Mouse (Mus musculus) embryonic facial prominence, embryonic 11.5 days (tissue): Measurements from ENCODE around the gene Smarcd1. TPM values are rescaled to one million over a fixed set of nuclear protein-coding genes. Genes with fewer than 3 reads are reported as not detected.

ENCODE experiments used
- ATAC-seq: fragments of 200-750 bp; cut with Nextera tagmentation; replicated peaks from 2 replicates; pipeline ENCODE4 v1.8.0; 2017; ENCODE audit warnings: low read depth; ENCODE audit not compliant: insufficient number of reproducible peaks, low FRiP score, low TSS enrichment
- DNase-seq: peaks from one replicate; pipeline ENCODE4 v3.0.0-alpha.2; 2015; ENCODE audit warnings: low spot score
- H3K27ac ChIP-seq: fragments of 300-500 bp; sonication (generic); replicated peaks from 2 replicates; pipeline ENCODE4 v1.5.1; 2014; ENCODE audit warnings: mild to moderate bottlenecking, low read depth, low read length, control low read depth
- H3K27me3 ChIP-seq: fragments of 300-500 bp; sonication (generic); 2 replicates; pipeline ENCODE4 v1.6.1; 2014; ENCODE audit warnings: mild to moderate bottlenecking, low read length, moderate library complexity, mixed read lengths; ENCODE audit not compliant: control insufficient read depth, insufficient read depth
- H3K36me3 ChIP-seq: fragments of 300-500 bp; sonication (generic); replicated peaks from 2 replicates; pipeline ENCODE4 v1.6.1; 2014; ENCODE audit warnings: low read depth, mild to moderate bottlenecking, low read length, moderate library complexity, mixed read lengths; ENCODE audit not compliant: control insufficient read depth, insufficient read depth
- H3K4me1 ChIP-seq: fragments of 300-500 bp; sonication (generic); 2 replicates; pipeline ENCODE4 v1.6.1; 2014; ENCODE audit warnings: low read length, mixed read lengths; ENCODE audit not compliant: control insufficient read depth, insufficient read depth
- H3K4me2 ChIP-seq: fragments of 300-500 bp; sonication (generic); 2 replicates; pipeline ENCODE4 v1.6.1; 2014; ENCODE audit warnings: low read depth, mild to moderate bottlenecking, control low read depth, low read length, moderate library complexity
- H3K4me3 ChIP-seq: fragments of 300-500 bp; sonication (generic); 2 replicates; pipeline ENCODE4 v1.5.1; 2014; ENCODE audit warnings: low read depth, low read length, control low read depth
- H3K9ac ChIP-seq: fragments of 300-500 bp; sonication (generic); replicated peaks from 2 replicates; pipeline ENCODE4 v1.6.1; 2014; ENCODE audit warnings: mild to moderate bottlenecking, control low read depth, low read length
- H3K9me3 ChIP-seq: fragments of 300-500 bp; sonication (generic); replicated peaks from 2 replicates; pipeline ENCODE4 v1.6.1; 2016; ENCODE audit warnings: mild to moderate bottlenecking, low read length, inconsistent platforms, mixed read lengths; ENCODE audit not compliant: control insufficient read depth
- WGBS: fragments of 180-500 bp; shearing (Covaris S2); extraction: QIAGEN DNeasy Blood & Tissue Kit; methylation state at CpG from one replicate; pipeline ENCODE4 v1.1.7; 2014; 5-methylcytosine and 5-hydroxymethylcytosine counted together
- polyA plus RNA-seq: library from polyadenylated mRNA; unstranded; fragments of >200 nt; fragmentation: Nextera tagmentation; extraction: Ambion mirVana; gene quantifications from 2 replicates; pipeline ENCODE4 v1.2.1, GENCODE M21; 2014

Smarcd1 gene
- polyA plus RNA-seq, 1 experiment from 2014 or later: 66.8 TPM

- Histone ChIP-seq H3K36me3 (no peaks in the 10 kb centered on the region; the same call in 1 of the 2 replicates), H3K4me2 (no peak overlapping the region), H3K4me3 (no peak overlapping the region), H3K4me1 (0 out of 2 replicates have a peak, but pooled peaks cover 2% of the 10 kb centered on the region), H3K9me3 (no peaks in the 10 kb centered on the region), H3K27me3 (no peaks in the 10 kb centered on the region), H3K9ac (no peak overlapping the region), H3K27ac (no peak overlapping the region)
- DNase-seq (no peak), ATAC-seq (no peak)
- WGBS: 91% methylated on average over 2 of the region's 2 CpGs
These were observed 29.2 kb downstream of the Smarcd1 start for GRCm38 (mm10) chr15:99731167-99731566.

GRCm38 (mm10) chr15:99731678-99732077 is 29.7 kb downstream of the Smarcd1 start:
- no peaks in the 10 kb centered on the region; the same call in 1 of the 2 replicates for H3K36me3 ChIP-seq
- no peaks in the 10 kb centered on the region for H3K9me3 ChIP-seq
- no peaks in the 10 kb centered on the region for H3K27me3 ChIP-seq
- ATAC-seq (no peak), DNase-seq (no peak)
- no peak overlapping the region for H3K27ac ChIP-seq
- no peak overlapping the region for H3K4me2 ChIP-seq
- WGBS: 93% methylated on average over 3 of the region's 3 CpGs
- no peaks in the 10 kb centered on the region for H3K4me1 ChIP-seq
- no peak overlapping the region for H3K9ac ChIP-seq
- H3K4me3 ChIP-seq: no peak overlapping the region

- Histone ChIP-seq H3K4me2 (no peak overlapping the region), H3K4me3 (no peak overlapping the region), H3K4me1 (no peaks in the 10 kb centered on the region), H3K9me3 (no peaks in the 10 kb centered on the region), H3K27me3 (no peaks in the 10 kb centered on the region), H3K36me3 (no peaks in the 10 kb centered on the region; the same call in 1 of the 2 replicates), H3K27ac (no peak overlapping the region), H3K9ac (no peak overlapping the region)
- 94% methylated on average over 5 of the region's 5 CpGs for WGBS
- DNase-seq (no peak), ATAC-seq (no peak)
These were observed 31.3 kb downstream of the Smarcd1 start for GRCm38 (mm10) chr15:99733186-99733585.

GRCm38 (mm10) chr15:99735631-99736030 is 33.7 kb downstream of the Smarcd1 start:
- 93% methylated on average over 2 of the region's 2 CpGs for WGBS
- no peak overlapping the region for H3K9ac ChIP-seq

GRCm38 (mm10) chr15:99736675-99737074 is 34.7 kb downstream of the Smarcd1 start:
- WGBS: 94% methylated on average over 11 of the region's 11 CpGs
- Histone ChIP-seq H3K36me3 (no peaks in the 10 kb centered on the region; the same call in none of the 2 replicates), H3K4me2 (no peak overlapping the region)

More at GRCm38 (mm10) chr15:99735631-99736030, 33.7 kb downstream of the Smarcd1 start:
- no peak overlapping the region for H3K27ac ChIP-seq
- no peaks in the 10 kb centered on the region for H3K9me3 ChIP-seq
- H3K27me3 ChIP-seq: no peaks in the 10 kb centered on the region
- H3K36me3 ChIP-seq: no peaks in the 10 kb centered on the region; the same call in 1 of the 2 replicates
- DNase-seq (no peak), ATAC-seq (no peak)
- H3K4me2 ChIP-seq: no peak overlapping the region
- no peaks in the 10 kb centered on the region for H3K4me1 ChIP-seq
- no peak overlapping the region for H3K4me3 ChIP-seq

GRCm38 (mm10) chr15:99740229-99740628 is 38.3 kb downstream of the Smarcd1 start:
- Histone ChIP-seq H3K27me3 (no peaks in the 10 kb centered on the region), H3K4me3 (no peak overlapping the region), H3K4me1 (no peaks in the 10 kb centered on the region), H3K9ac (no peak overlapping the region), H3K27ac (no peak overlapping the region), H3K36me3 (no peaks in the 10 kb centered on the region; the same call in none of the 2 replicates), H3K9me3 (no peaks in the 10 kb centered on the region), H3K4me2 (no peak overlapping the region)
- DNase-seq (no peak), ATAC-seq (no peak)
- WGBS: 90% methylated on average over 4 of the region's 4 CpGs

More at GRCm38 (mm10) chr15:99736675-99737074, 34.7 kb downstream of the Smarcd1 start:
- Histone ChIP-seq H3K4me1 (no peaks in the 10 kb centered on the region), H3K4me3 (no peak overlapping the region), H3K27ac (no peak overlapping the region), H3K27me3 (no peaks in the 10 kb centered on the region), H3K9ac (no peak overlapping the region), H3K9me3 (no peaks in the 10 kb centered on the region)
- ATAC-seq (no peak), DNase-seq (no peak)

- 92% methylated on average over 3 of the region's 3 CpGs for WGBS
- Histone ChIP-seq H3K4me2 (no peak overlapping the region), H3K4me1 (no peaks in the 10 kb centered on the region), H3K27ac (no peak overlapping the region), H3K27me3 (no peaks in the 10 kb centered on the region), H3K36me3 (no peaks in the 10 kb centered on the region), H3K9ac (no peak overlapping the region), H3K9me3 (no peaks in the 10 kb centered on the region), H3K4me3 (no peak overlapping the region)
- ATAC-seq (no peak), DNase-seq (no peak)
These were observed 52.3 kb downstream of the Smarcd1 start for GRCm38 (mm10) chr15:99754204-99754603.
